16 mouse cellular contexts compared by ENCODE assay signal in the genomic region with DNA sequence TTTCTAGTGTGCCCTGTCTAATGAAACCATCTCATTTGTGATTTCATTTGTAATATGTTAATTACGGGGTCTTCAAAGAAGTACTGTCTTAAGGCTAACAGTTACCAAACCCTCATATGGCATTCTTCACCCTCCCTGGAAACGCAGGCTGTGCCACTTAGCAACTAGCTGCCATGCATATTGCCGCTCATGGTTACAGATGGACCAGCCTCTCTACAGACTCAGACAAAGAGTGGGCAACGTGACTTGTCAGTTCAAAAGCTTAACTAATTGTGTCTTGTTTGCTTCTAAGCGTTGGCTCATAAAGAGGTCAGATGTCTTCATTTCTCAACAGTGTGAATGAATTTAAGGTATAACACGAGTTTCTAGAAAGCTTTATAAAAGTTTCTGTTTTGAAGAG.
DNase-seq lines count a peak whose midpoint lies in the region; ATAC-seq and TF ChIP-seq lines count a peak whose summit lies in the region.
"Had no signal": no experiment of that assay in that cellular context is flagged by ENCODE, and none has a peak within 500 bp of the region (broad histone marks: within the 10 kb centered on the region; RNA-seq: fewer than 3 reads in every experiment).

No protein-coding gene starts in this region.

- no peak overlapping the region for H3K4me2 ChIP-seq in hindbrain, embryonic 12.5 days (replicated peaks)
- no peak overlapping the region for H3K4me2 ChIP-seq in midbrain, embryonic 16.5 days (ENCODE audit: low read length)
- H3K4me2 ChIP-seq: embryonic facial prominence, embryonic 13.5 days; intestine, embryonic 15.5 days; limb, embryonic 12.5 days; liver, embryonic 15.5 days had no signal

- no peak for TF ChIP-seq CTCF in lung, adult 2 months (IDR thresholded peaks at IDR 0.05; ENCODE audit: insufficient read depth, low read length)

- H3K36me3 ChIP-seq in hindbrain, embryonic 12.5 days, result peaks cover 39% of the 10 kb centered on the region
- H3K36me3 ChIP-seq in midbrain, embryonic 16.5 days (ENCODE audit: control insufficient read depth, insufficient read depth, low read length), result peaks cover 25% of the 10 kb centered on the region

- DNase-seq in heart, adult 11 months, result peak; percentile 31
- no peak for DNase-seq in heart, postnatal 4 days
- DNase-seq in embryo, embryonic 10.5 days (ENCODE audit: low spot score), result peak; percentile 44
- DNase-seq in lung, adult 2 months, result no peak
- no peak for DNase-seq in gastrocnemius, postnatal 25 days
- DNase-seq in ovary, postnatal 36 days (ENCODE audit: low spot score), result no peak
- DNase-seq: adrenal gland, adult 8-10 months; cerebellum, adult 9-10 months; kidney, postnatal 25 days; thymus, postnatal 36 days had no signal

- no peak for TF ChIP-seq POLR2A in lung, adult 2 months (IDR thresholded peaks at IDR 0.05; ENCODE audit: borderline replicate concordance, extremely low read depth, low read depth, low read length)

- no peak overlapping the region for H3K4me3 ChIP-seq in hindbrain, embryonic 12.5 days
- H3K4me3 ChIP-seq in midbrain, embryonic 16.5 days (ENCODE audit: low read depth, low read length), result no peak overlapping the region
- no peak overlapping the region for H3K4me3 ChIP-seq in lung, adult 2 months (replicated peaks; ENCODE audit: extremely low read depth, low read depth, low read length)
- H3K4me3 ChIP-seq: embryonic facial prominence, embryonic 13.5 days; intestine, embryonic 15.5 days; limb, embryonic 12.5 days; liver, embryonic 15.5 days had no signal

- no peaks in the 10 kb centered on the region for H3K9me3 ChIP-seq in hindbrain, embryonic 12.5 days (replicated peaks)
- H3K9me3 ChIP-seq in midbrain, embryonic 16.5 days (replicated peaks; ENCODE audit: control insufficient read depth, low read length, poor library complexity, severe bottlenecking), result no peaks in the 10 kb centered on the region
- H3K9me3 ChIP-seq: embryonic facial prominence, embryonic 13.5 days; intestine, embryonic 15.5 days; limb, embryonic 12.5 days; liver, embryonic 15.5 days had no signal

- H3K9ac ChIP-seq in hindbrain, embryonic 12.5 days, result no peak overlapping the region
- no peak overlapping the region for H3K9ac ChIP-seq in midbrain, embryonic 16.5 days (ENCODE audit: low read depth, low read length)
- H3K9ac ChIP-seq: embryonic facial prominence, embryonic 13.5 days; intestine, embryonic 15.5 days; limb, embryonic 12.5 days; liver, embryonic 15.5 days had no signal

- H3K27me3 ChIP-seq in hindbrain, embryonic 12.5 days, result no peaks in the 10 kb centered on the region
- no peaks in the 10 kb centered on the region for H3K27me3 ChIP-seq in midbrain, embryonic 16.5 days (ENCODE audit: control insufficient read depth, insufficient read depth, low read depth, low read length)
- H3K27me3 ChIP-seq: embryonic facial prominence, embryonic 13.5 days; intestine, embryonic 15.5 days; limb, embryonic 12.5 days; liver, embryonic 15.5 days had no signal

- ATAC-seq in hindbrain, embryonic 12.5 days (ENCODE audit: low FRiP score), result peak; percentile 88
- peak; percentile 56; the same call in 1 of the 2 replicates for ATAC-seq in midbrain, embryonic 16.5 days
- ATAC-seq: intestine, embryonic 15.5 days had no signal

- WGBS in hindbrain, embryonic 12.5 days, result 32% methylated on average over 6 of the region's 6 CpGs
- WGBS in midbrain, embryonic 16.5 days, result 38% methylated on average over 6 of the region's 6 CpGs
- 81% methylated on average over 6 of the region's 6 CpGs for whole genome bisulfite sequencing in lung, adult 2 months

- H3K27ac ChIP-seq in hindbrain, embryonic 12.5 days, result no peak overlapping the region
- H3K27ac ChIP-seq in midbrain, embryonic 16.5 days (ENCODE audit: low read length), result no peak overlapping the region
- H3K27ac ChIP-seq: embryonic facial prominence, embryonic 13.5 days; intestine, embryonic 15.5 days; limb, embryonic 12.5 days; liver, embryonic 15.5 days had no signal

- peaks cover 33% of the 10 kb centered on the region for H3K4me1 ChIP-seq in hindbrain, embryonic 12.5 days
- peaks cover 6% of the 10 kb centered on the region; the same call in 1 of the 2 replicates for H3K4me1 ChIP-seq in midbrain, embryonic 16.5 days (ENCODE audit: control insufficient read depth, insufficient read depth, low read length)
- H3K4me1 ChIP-seq in lung, adult 2 months (ENCODE audit: control insufficient read depth, insufficient read depth, low read length), result no peaks in the 10 kb centered on the region; the same call in none of the 2 replicates
- H3K4me1 ChIP-seq: liver, embryonic 15.5 days had no signal

Comparison
In these comparisons a context has a peak if more than half of its experiments do, and no peak if none do; other contexts are left out.
1. DNase-seq: peak in heart, adult 11 months (single experiment) and embryo, embryonic 10.5 days (single experiment); none in heart, postnatal 4 days (single experiment), lung, adult 2 months (single experiment), gastrocnemius, postnatal 25 days (single experiment) and ovary, postnatal 36 days (single experiment).